Mouse (Mus musculus) CH12.LX (cell line): Measurements from ENCODE around the gene H2afj. TPM values are rescaled to one million over a fixed set of nuclear protein-coding genes. Genes with fewer than 3 reads are reported as not detected.
A peak's percentile ranks its signal among the peaks of the same experiment; 100 is the strongest.

ENCODE experiments used
- DNase-seq: peaks from one replicate; pipeline ENCODE4 v3.0.0-alpha.2; 2013; ENCODE audit errors: extremely low read depth
- H3K27ac ChIP-seq: 2 replicates; pipeline ENCODE4 v1.5.1; 2012; ENCODE audit warnings: low read depth, mild to moderate bottlenecking, control low read depth, moderate library complexity; ENCODE audit not compliant: insufficient read depth
- H3K27me3 ChIP-seq: replicated peaks from 2 replicates; pipeline ENCODE3; 2012; ENCODE audit warnings: inconsistent platforms
- H3K36me3 ChIP-seq, 2 experiments: replicated peaks in 1 of 2; 2 replicates each; pipeline versions ENCODE3 to v1.6.1; 2012; ENCODE audit warnings: inconsistent platforms in 1 of 2, low read length in 1 of 2, mild to moderate bottlenecking in 1 of 2, mixed read lengths in 1 of 2, moderate library complexity in 1 of 2; ENCODE audit not compliant: control insufficient read depth in 1 of 2, insufficient read depth in 1 of 2
- H3K4me1 ChIP-seq, 2 experiments: 2 replicates each; pipeline ENCODE4 v1.6.1; 2012; ENCODE audit warnings: inconsistent platforms in 1 of 2, moderate library complexity in 1 of 2; ENCODE audit not compliant: insufficient read depth in 2 of 2, control insufficient read depth in 1 of 2
- H3K4me2 ChIP-seq: 2 replicates; pipeline ENCODE4 v1.6.1; 2012; ENCODE audit warnings: low read depth, mild to moderate bottlenecking, control low read depth; ENCODE audit not compliant: poor library complexity, insufficient read depth, severe bottlenecking
- H3K4me3 ChIP-seq, 3 experiments: fragments of 150-350 bp in 1 of 3; sonication (generic) in 1 of 3; replicated peaks in 1 of 3; 2 replicates each; pipeline versions ENCODE3 to v1.5.1; 2011 to 2012; ENCODE audit warnings: low read depth in 2 of 3, low read length in 2 of 3, mild to moderate bottlenecking in 2 of 3, moderate library complexity in 2 of 3, control low read depth in 1 of 3, improper control_type of control experiment in 1 of 3, inconsistent platforms in 1 of 3, mixed read lengths in 1 of 3; ENCODE audit not compliant: poor library complexity in 1 of 3
- H3K79me2 ChIP-seq: replicated peaks from 2 replicates; pipeline ENCODE4 v1.6.1; 2012; ENCODE audit warnings: mild to moderate bottlenecking, moderate library complexity; ENCODE audit not compliant: control insufficient read depth, poor library complexity, insufficient read depth, severe bottlenecking; ENCODE audit errors: extremely low read depth
- H3K9ac ChIP-seq: 2 replicates; pipeline ENCODE4 v1.6.1; 2012; ENCODE audit warnings: low read depth, mild to moderate bottlenecking, control low read depth, moderate library complexity; ENCODE audit not compliant: insufficient read depth
- H3K9me3 ChIP-seq: replicated peaks from 2 replicates; pipeline ENCODE3; 2012; ENCODE audit warnings: low read length, inconsistent platforms, mixed read lengths
- BHLHE40 ChIP-seq: IDR thresholded peaks from 2 replicates; pipeline ENCODE4 v1.6.1; 2011; ENCODE audit warnings: mild to moderate bottlenecking, low read depth, low read length, improper control_type of control experiment
- CHD1 ChIP-seq: IDR thresholded peaks from 2 replicates; pipeline ENCODE4 v1.6.1; 2012; ENCODE audit warnings: low read depth, low read length, improper control_type of control experiment, inconsistent platforms
- CHD2 ChIP-seq: IDR thresholded peaks from 2 replicates; pipeline ENCODE4 v1.6.1; 2011; ENCODE audit warnings: low read length, improper control_type of control experiment
- CTCF ChIP-seq, 2 experiments: IDR thresholded peaks in 1 of 2; conservative IDR thresholded peaks in 1 of 2; 2 replicates each; pipeline ENCODE4 v1.5.1; 2011 to 2012; ENCODE audit warnings: low read depth in 2 of 2, low read length in 2 of 2, improper control_type of control experiment in 1 of 2, inconsistent platforms in 1 of 2, mild to moderate bottlenecking in 1 of 2, moderate library complexity in 1 of 2
- E2F4 ChIP-seq: IDR thresholded peaks from 2 replicates; pipeline ENCODE4 v1.6.1; 2011; ENCODE audit warnings: low read depth, low read length, improper control_type of control experiment; ENCODE audit not compliant: insufficient replicate concordance
- ELF1 ChIP-seq: IDR thresholded peaks from 2 replicates; pipeline ENCODE4 v1.6.1; 2014; ENCODE audit warnings: low read depth, mild to moderate bottlenecking, inconsistent platforms, low read length, improper control_type of control experiment
- EP300 ChIP-seq: IDR thresholded peaks from 2 replicates; pipeline ENCODE4 v1.6.1; 2011; ENCODE audit warnings: low read length, improper control_type of control experiment
- ETS1 ChIP-seq: conservative IDR thresholded peaks from 2 replicates; pipeline ENCODE4 v1.6.1; 2012; ENCODE audit warnings: low read depth, mild to moderate bottlenecking, inconsistent platforms, low read length, improper control_type of control experiment, moderate library complexity
- GABPA ChIP-seq: IDR thresholded peaks from 2 replicates; pipeline ENCODE4 v1.6.1; 2012; ENCODE audit warnings: low read depth, low read length, improper control_type of control experiment, inconsistent platforms; ENCODE audit not compliant: insufficient replicate concordance
- HCFC1 ChIP-seq: IDR thresholded peaks from 2 replicates; pipeline ENCODE4 v1.6.1; 2012; ENCODE audit warnings: low read depth, mild to moderate bottlenecking, inconsistent platforms, low read length, improper control_type of control experiment
- IRF4 ChIP-seq: IDR thresholded peaks from 2 replicates; pipeline ENCODE4 v1.6.1; 2014; ENCODE audit warnings: low read depth, mild to moderate bottlenecking, inconsistent platforms, low read length, improper control_type of control experiment
- JUN ChIP-seq: IDR thresholded peaks from 2 replicates; pipeline ENCODE4 v1.6.1; 2011; ENCODE audit warnings: low read depth, mild to moderate bottlenecking, low read length, improper control_type of control experiment, moderate library complexity; ENCODE audit not compliant: insufficient read depth
- JUND ChIP-seq: conservative IDR thresholded peaks from 2 replicates; pipeline ENCODE4 v1.6.1; 2011; ENCODE audit warnings: low read depth, low read length, improper control_type of control experiment
- KAT2A ChIP-seq: IDR thresholded peaks from 2 replicates; pipeline ENCODE4 v1.6.1; 2012; ENCODE audit warnings: low read length, improper control_type of control experiment, inconsistent platforms; ENCODE audit not compliant: insufficient replicate concordance
- MAFK ChIP-seq: IDR thresholded peaks from 2 replicates; pipeline ENCODE4 v1.6.1; 2011; ENCODE audit warnings: low read length, improper control_type of control experiment; ENCODE audit not compliant: insufficient replicate concordance
- MAX ChIP-seq: IDR thresholded peaks from 2 replicates; pipeline ENCODE4 v1.6.1; 2011; ENCODE audit warnings: low read length, improper control_type of control experiment
- MAZ ChIP-seq: IDR thresholded peaks from 2 replicates; pipeline ENCODE4 v1.6.1; 2012; ENCODE audit warnings: low read depth, mild to moderate bottlenecking, inconsistent platforms, low read length, improper control_type of control experiment, moderate library complexity
- MEF2A ChIP-seq: IDR thresholded peaks from 2 replicates; pipeline ENCODE4 v1.6.1; 2014; ENCODE audit warnings: low read depth, mild to moderate bottlenecking, inconsistent platforms, low read length, improper control_type of control experiment, borderline replicate concordance
- MXI1 ChIP-seq: IDR thresholded peaks from 2 replicates; pipeline ENCODE4 v1.6.1; 2011; ENCODE audit warnings: mild to moderate bottlenecking, low read depth, low read length, improper control_type of control experiment
- MYC ChIP-seq: IDR thresholded peaks from 2 replicates; pipeline ENCODE4 v1.6.1; 2011; ENCODE audit warnings: low read depth, mild to moderate bottlenecking, improper control_type of control experiment, low read length
- NELFE ChIP-seq: IDR thresholded peaks from 2 replicates; pipeline ENCODE4 v1.6.1; 2011; ENCODE audit warnings: low read depth, low read length, improper control_type of control experiment
- NRF1 ChIP-seq: IDR thresholded peaks from 2 replicates; pipeline ENCODE4 v1.6.1; 2014; ENCODE audit warnings: low read depth, mild to moderate bottlenecking, inconsistent platforms, low read length, improper control_type of control experiment, moderate library complexity
- PAX5 ChIP-seq: IDR thresholded peaks from 2 replicates; pipeline ENCODE4 v1.6.1; 2012; ENCODE audit warnings: low read length, inconsistent platforms, mixed read lengths
- POLR2A ChIP-seq: IDR thresholded peaks from 2 replicates; pipeline ENCODE4 v1.6.1; 2011; ENCODE audit warnings: low read depth, mild to moderate bottlenecking, improper control_type of control experiment, low read length
- POLR2AphosphoS2 ChIP-seq: IDR thresholded peaks from 2 replicates; pipeline ENCODE4 v1.6.1; 2011; ENCODE audit warnings: low read depth, low read length, improper control_type of control experiment
- RAD21 ChIP-seq: IDR thresholded peaks from 2 replicates; pipeline ENCODE4 v1.6.1; 2011; ENCODE audit warnings: low read depth, mild to moderate bottlenecking, low read length, improper control_type of control experiment, moderate library complexity
- RCOR1 ChIP-seq: conservative IDR thresholded peaks from 2 replicates; pipeline ENCODE4 v1.6.1; 2012; ENCODE audit warnings: low read depth, mild to moderate bottlenecking, inconsistent platforms, low read length, improper control_type of control experiment
- SIN3A ChIP-seq: IDR thresholded peaks from 2 replicates; pipeline ENCODE4 v1.6.1; 2012; ENCODE audit warnings: low read length, improper control_type of control experiment, inconsistent platforms
- SMC3 ChIP-seq: IDR thresholded peaks from 2 replicates; pipeline ENCODE4 v1.6.1; 2011; ENCODE audit warnings: low read depth, low read length, improper control_type of control experiment
- TBP ChIP-seq: conservative IDR thresholded peaks from 2 replicates; pipeline ENCODE4 v1.6.1; 2011; ENCODE audit warnings: low read depth, low read length, improper control_type of control experiment
- TCF12 ChIP-seq: IDR thresholded peaks from 2 replicates; pipeline ENCODE4 v1.6.1; 2014; ENCODE audit warnings: low read depth, mild to moderate bottlenecking, inconsistent platforms, low read length, improper control_type of control experiment
- UBTF ChIP-seq: IDR thresholded peaks from 2 replicates; pipeline ENCODE4 v1.6.1; 2012; ENCODE audit warnings: low read depth, mild to moderate bottlenecking, inconsistent platforms, low read length, improper control_type of control experiment, moderate library complexity
- USF1 ChIP-seq: IDR thresholded peaks from 2 replicates; pipeline ENCODE4 v1.6.1; 2014; ENCODE audit warnings: low read depth, mild to moderate bottlenecking, inconsistent platforms, low read length, improper control_type of control experiment
- USF2 ChIP-seq: conservative IDR thresholded peaks from 2 replicates; pipeline ENCODE4 v1.6.1; 2011; ENCODE audit warnings: low read depth, low read length, improper control_type of control experiment
- ZC3H11A ChIP-seq: IDR thresholded peaks from 2 replicates; pipeline ENCODE4 v1.6.1; 2012; ENCODE audit warnings: low read depth, mild to moderate bottlenecking, inconsistent platforms, low read length, improper control_type of control experiment
- ZKSCAN1 ChIP-seq: IDR thresholded peaks from 2 replicates; pipeline ENCODE4 v1.6.1; 2012; ENCODE audit warnings: low read depth, inconsistent platforms, low read length, improper control_type of control experiment, borderline replicate concordance
- ZMIZ1 ChIP-seq: IDR thresholded peaks from 2 replicates; pipeline ENCODE4 v1.6.1; 2012; ENCODE audit warnings: low read depth, mild to moderate bottlenecking, inconsistent platforms, low read length, improper control_type of control experiment
- ZNF384 ChIP-seq: IDR thresholded peaks from 2 replicates; pipeline ENCODE4 v1.6.1; 2012; ENCODE audit warnings: low read depth, low read length, improper control_type of control experiment, inconsistent platforms
- dilution Hi-C: fragments of 300-500 bp; cut with MboI; formaldehyde crosslinking; loops from 2 replicates; pipeline ENCODE4 v1.14.3; 2020; ENCODE audit warnings: low sequenced_read_pairs; ENCODE audit not compliant: extremely low pct_unique_long_range_greater_than_20kb, extremely low pct_ligation_motif_present
- in situ Hi-C: fragments of 300-500 bp; cut with MboI; formaldehyde crosslinking; loops from 3 replicates; pipeline ENCODE4 v1.14.3; 2019; ENCODE audit warnings: low sequenced_read_pairs, low pct_ligation_motif_present, low pct_unique_long_range_greater_than_20kb, mixed read lengths
- polyA plus RNA-seq: library from polyadenylated mRNA; unstranded; fragments of >175 nt; gene quantifications from 2 replicates; pipeline ENCODE4 v1.2.1, GENCODE M21; 2012; ENCODE audit warnings: low read depth; ENCODE audit not compliant: insufficient read length
- total RNA-seq, 2 experiments: library from RNA; depleted of rRNA; stranded (reverse); fragments of 300-350 nt in 1 of 2; fragments of >200 nt in 1 of 2; gene quantifications; 2 replicates each; pipeline ENCODE4 v1.2.3; 2012 to 2014

The H2afj gene
- total RNA-seq (2012; rRNA removed) (196 and 217 TPM in 2 replicates), total RNA-seq (2014; rRNA removed) (124 and 125 TPM in 2 replicates), polyA plus RNA-seq (158 and 184 TPM in 2 replicates)

DNA sequence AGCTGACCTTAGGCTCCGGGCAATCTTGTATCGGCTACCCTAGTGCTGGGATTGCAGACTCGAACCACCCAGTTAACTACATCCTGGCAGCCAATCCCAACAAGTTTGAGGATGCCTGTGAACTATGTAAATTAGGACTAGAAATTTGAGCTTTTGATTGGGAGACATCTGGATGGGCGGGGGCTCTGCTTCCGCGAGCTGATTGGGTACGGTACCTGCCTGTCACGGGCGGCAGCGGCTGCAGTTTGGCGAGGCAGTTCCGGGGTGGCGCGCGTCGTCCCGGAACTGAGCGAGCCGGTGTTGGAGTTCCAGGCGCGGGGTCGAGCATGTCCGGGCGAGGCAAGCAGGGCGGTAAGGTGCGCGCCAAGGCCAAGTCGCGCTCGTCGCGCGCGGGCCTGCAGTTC, at the start of gene H2afj:
H2afj (plus strand) TSS at position 231 of the 404 bp plus-strand sequence.
- Histone ChIP-seq H3K4me2 (peak within 1 kb of the TSS; percentile 94; the same call in 1 of the 2 replicates), H3K4me3 (peak within 1 kb of the TSS; percentile 86 to 92 (median 90)), H3K4me1 (peaks cover 6 to 54% of the 10 kb centered on the region in 2 experiments), H3K27me3 (no peaks in the 10 kb centered on the region), H3K79me2 (peaks cover 30% of the 10 kb centered on the region), H3K27ac (peak within 1 kb of the TSS; percentile 58), H3K9me3 (no peaks in the 10 kb centered on the region), H3K9ac (peak within 1 kb of the TSS; percentile 67), H3K36me3 (peaks cover 11 to 25% of the 10 kb centered on the region in 2 experiments)
- peak; percentile 95 for DNase-seq
- dilution Hi-C loops, result no loop called here
- TF ChIP-seq CTCF (conservative IDR thresholded peaks at IDR 0.05 in 1 of 2, IDR thresholded peaks at IDR 0.05 in 1 of 2; ENCODE audit: low read depth in 2 of 2, low read length in 2 of 2) (no peak), HCFC1 (peak; percentile 79), ZKSCAN1 (no peak), MAZ (0 out of 2 replicates have a peak, but pooled peaks have one; percentile 48), E2F4 (no peak), RCOR1 (no peak), MAFK (no peak), MXI1 (peak; percentile 79), MAX (0 out of 2 replicates have a peak, but pooled peaks have one; percentile 45), GABPA (no peak), ZC3H11A (no peak), IRF4 (no peak), ETS1 (0 out of 2 replicates have a peak, but pooled peaks have one; percentile 10), BHLHE40 (0 out of 2 replicates have a peak, but pooled peaks have one; percentile 18), RAD21 (no peak), CHD1 (no peak), ZNF384 (no peak), NRF1 (peak; percentile 87), MEF2A (peak; percentile 57; the same call in 1 of the 2 replicates), ELF1 (peak; percentile 100), UBTF (no peak), USF2 (no peak), SIN3A (peak; percentile 94), ZMIZ1 (peak; percentile 64; the same call in 1 of the 2 replicates), PAX5 (no peak), TCF12 (peak; percentile 93), JUND (no peak), POLR2AphosphoS2 (peak; percentile 65; the same call in 1 of the 2 replicates), KAT2A (peak; percentile 58; the same call in 1 of the 2 replicates), NELFE (peak; percentile 81), CHD2 (peak; percentile 97), MYC (0 out of 2 replicates have a peak, but pooled peaks have one; percentile 23), EP300 (no peak), POLR2A (peak; percentile 82), USF1 (no peak), SMC3 (no peak), TBP (peak; percentile 35; the same call in 1 of the 2 replicates), JUN (no peak)
- in situ Hi-C loops, result no loop called here
